ENCODE assay signal across 20 mouse cellular contexts in the genomic region with DNA sequence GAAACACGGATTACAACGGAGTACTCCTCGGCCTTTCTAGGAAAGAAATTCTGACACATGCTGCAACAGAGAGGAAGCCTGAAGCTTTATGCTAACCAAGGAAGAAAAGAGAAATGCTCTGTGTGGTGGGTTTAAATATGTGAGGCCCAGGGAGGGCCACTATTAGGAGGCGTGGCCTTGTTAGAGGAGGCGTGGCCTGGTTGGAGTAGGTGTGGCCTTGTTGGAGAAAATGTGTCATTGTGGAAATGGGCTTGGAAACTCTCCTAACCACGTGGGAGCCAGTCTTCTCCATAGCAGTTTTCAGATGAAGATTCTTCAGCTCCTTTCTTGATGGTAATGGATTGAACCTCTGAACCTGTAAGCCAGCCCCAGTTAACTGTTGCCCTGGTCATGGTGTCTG. TPM values are rescaled to one million over a fixed set of nuclear protein-coding genes. Genes with fewer than 3 reads are reported as not detected.
DNase-seq lines count a peak whose midpoint lies in the region; ATAC-seq and TF ChIP-seq lines count a peak whose summit lies in the region.
"Had no signal": no experiment of that assay in that cellular context is flagged by ENCODE, and none has a peak within 500 bp of the region (broad histone marks: within the 10 kb centered on the region; RNA-seq: fewer than 3 reads in every experiment).

No protein-coding gene starts in this region.

- TF ChIP-seq EP300 in MEL (IDR thresholded peaks at IDR 0.05; ENCODE audit: low read depth in 1 of 2, low read length in 2 of 2), result no peak

- no peaks in the 10 kb centered on the region for H3K9me3 ChIP-seq in MEL (replicated peaks; ENCODE audit: insufficient read depth, low read length)
- no peaks in the 10 kb centered on the region for H3K9me3 ChIP-seq in kidney, embryonic 16.5 days (ENCODE audit: low read length)
- H3K9me3 ChIP-seq: embryonic facial prominence, embryonic 15.5 days; forebrain, embryonic 10.5 days; forebrain, embryonic 15.5 days; heart, embryonic 10.5 days; hindbrain, embryonic 12.5 days had no signal

- ATAC-seq in kidney, embryonic 16.5 days (ENCODE audit: low FRiP score, low TSS enrichment), result no peak
- ATAC-seq: activated CD4-positive, CD25-positive, alpha-beta regulatory T cell, adult 4 months; forebrain, embryonic 15.5 days; hindbrain, embryonic 16.5 days had no signal

- H3K4me3 ChIP-seq in MEL (ENCODE audit: control insufficient read depth in 1 of 2, insufficient read depth in 1 of 2, low read depth in 2 of 2, low read length in 2 of 2), result no peak overlapping the region
- no peak overlapping the region for H3K4me3 ChIP-seq in kidney, embryonic 16.5 days (ENCODE audit: low read length)
- H3K4me3 ChIP-seq: embryonic facial prominence, embryonic 15.5 days; erythroblast, embryonic 14.5 days; forebrain, embryonic 10.5 days; forebrain, embryonic 15.5 days; heart, embryonic 10.5 days; hindbrain, embryonic 12.5 days had no signal

- H3K4me1 ChIP-seq in MEL (ENCODE audit: control insufficient read depth in 1 of 2, insufficient read depth in 2 of 2, low read length in 2 of 2), result no peaks in the 10 kb centered on the region
- H3K4me1 ChIP-seq in kidney, embryonic 16.5 days (ENCODE audit: insufficient read depth, low read length), result no peaks in the 10 kb centered on the region
- H3K4me1 ChIP-seq: forebrain, embryonic 10.5 days; heart, embryonic 10.5 days; hindbrain, embryonic 12.5 days had no signal

- WGBS in kidney, embryonic 16.5 days, result 80% methylated on average over 6 of the region's 6 CpGs

- H3K27ac ChIP-seq in MEL (ENCODE audit: control insufficient read depth, low read depth, low read length), result no peak overlapping the region
- no peak overlapping the region for H3K27ac ChIP-seq in kidney, embryonic 16.5 days (ENCODE audit: low read length)
- H3K27ac ChIP-seq: embryonic facial prominence, embryonic 15.5 days; forebrain, embryonic 10.5 days; forebrain, embryonic 15.5 days; heart, embryonic 10.5 days; hindbrain, embryonic 12.5 days had no signal

- no peaks in the 10 kb centered on the region for H3K79me2 ChIP-seq in MEL (ENCODE audit: control insufficient read depth, insufficient read depth, low read length, poor library complexity)

- DNase-seq in 416B (ENCODE audit: low read depth), result peak; percentile 34
- peak; percentile 13 for DNase-seq in MEL (ENCODE audit: low read depth, low spot score)
- DNase-seq in c-Kit-positive CD71-positive TER-119-negative erythroid progenitor cells, embryonic 14.5 days (ENCODE audit: low read depth), result peak; percentile 7
- DNase-seq in embryo, embryonic 11 days, result no peak
- no peak for DNase-seq in gastrocnemius, postnatal 10 days
- DNase-seq: adrenal gland, postnatal 14 days; cerebellum, adult 2 months; cerebellum, postnatal 10 days; heart, adult 18-20 months; heart, postnatal 10 days; heart, postnatal 4 days had no signal

- TF ChIP-seq CTCF in MEL (IDR thresholded peaks at IDR 0.05 in 2 of 3, conservative IDR thresholded peaks at IDR 0.05 in 1 of 3; ENCODE audit: control insufficient read depth in 1 of 3, insufficient read depth in 1 of 3, low read depth in 2 of 3, low read length in 3 of 3, poor library complexity in 1 of 3, severe bottlenecking in 1 of 3), result no peak

- no peak overlapping the region for H3K9ac ChIP-seq in MEL (ENCODE audit: control insufficient read depth, low read depth, low read length, poor library complexity, severe bottlenecking)
- H3K9ac ChIP-seq in kidney, embryonic 16.5 days (replicated peaks; ENCODE audit: low read length), result no peak overlapping the region
- H3K9ac ChIP-seq: embryonic facial prominence, embryonic 15.5 days; forebrain, embryonic 15.5 days; hindbrain, embryonic 12.5 days had no signal

- H3K36me3 ChIP-seq in MEL (ENCODE audit: control insufficient read depth in 1 of 2, insufficient read depth in 2 of 2, low read length in 2 of 2), result no peaks in the 10 kb centered on the region
- no peaks in the 10 kb centered on the region for H3K36me3 ChIP-seq in kidney, embryonic 16.5 days (ENCODE audit: insufficient read depth, low read length)
- H3K36me3 ChIP-seq: embryonic facial prominence, embryonic 15.5 days; forebrain, embryonic 10.5 days; forebrain, embryonic 15.5 days; heart, embryonic 10.5 days; hindbrain, embryonic 12.5 days had no signal

- H3K4me2 ChIP-seq in kidney, embryonic 16.5 days (replicated peaks; ENCODE audit: low read depth, low read length), result no peak overlapping the region
- H3K4me2 ChIP-seq: embryonic facial prominence, embryonic 15.5 days; forebrain, embryonic 15.5 days; hindbrain, embryonic 12.5 days had no signal

- H3K27me3 ChIP-seq in MEL (ENCODE audit: control insufficient read depth in 1 of 2, insufficient read depth in 2 of 2, low read length in 2 of 2), result no peaks in the 10 kb centered on the region
- no peaks in the 10 kb centered on the region for H3K27me3 ChIP-seq in kidney, embryonic 16.5 days (ENCODE audit: insufficient read depth, low read length)
- H3K27me3 ChIP-seq: embryonic facial prominence, embryonic 15.5 days; forebrain, embryonic 15.5 days; hindbrain, embryonic 12.5 days had no signal

- TF ChIP-seq POLR2A in MEL (IDR thresholded peaks at IDR 0.05; ENCODE audit: control insufficient read depth in 1 of 2, insufficient read depth in 1 of 2, low read depth in 1 of 2, low read length in 2 of 2, poor library complexity in 1 of 2), result no peak

- no peak for TF ChIP-seq RAD21 in MEL (IDR thresholded peaks at IDR 0.05; ENCODE audit: low read depth, low read length)

TF ChIP-seq in MEL, 35 proteins besides CTCF, POLR2A, EP300 and RAD21:
- TF ChIP-seq GABPA (IDR thresholded peaks at IDR 0.05; ENCODE audit: low read depth, low read length) (no peak), E2F4 (IDR thresholded peaks at IDR 0.05; ENCODE audit: borderline replicate concordance, low read depth, low read length) (no peak), ZMIZ1 (IDR thresholded peaks at IDR 0.05; ENCODE audit: low read depth, low read length) (no peak), MEF2A (IDR thresholded peaks at IDR 0.05; ENCODE audit: extremely low read depth, insufficient replicate concordance, low read depth, low read length, poor library complexity, severe bottlenecking) (no peak), BHLHE40 (IDR thresholded peaks at IDR 0.05; ENCODE audit: borderline replicate concordance, low read depth, low read length) (no peak), UBTF (IDR thresholded peaks at IDR 0.05; ENCODE audit: borderline replicate concordance, insufficient read depth, low read depth, low read length) (no peak), ELF1 (IDR thresholded peaks at IDR 0.05; ENCODE audit: low read depth, low read length) (no peak)

RNA-seq across cellular contexts. Expression of gene Akap7, which starts 19.8 kb away (rescaled TPM):
- 1.9 and 2.9 TPM in 2 replicates for total RNA-seq in MEL (2012; rRNA removed)
- 1 to 10 TPM in 1 of 2 experiments, not detected in 1; 7.7 TPM for polyA plus RNA-seq in MEL (2012; ENCODE audit: insufficient read depth in 1 of 2, insufficient read length in 2 of 2, low read depth in 1 of 2, low replicate concordance in 2 of 2, missing spikeins in 1 of 2)
- 10 to 100 TPM; 47.9 to 58.8 TPM for total RNA-seq in gastrocnemius, postnatal 10 days (2021)
- 12.6 and 18.9 TPM in 2 replicates for polyA plus RNA-seq in kidney, embryonic 16.5 days (2015; fragmentation: Nextera tagmentation; extraction: Ambion mirVana)

RNA-seq across cellular contexts. Expression of gene Epb41l2, which starts 32.1 kb away (rescaled TPM):
- 4.7 and 8.1 TPM in 2 replicates for total RNA-seq in MEL (2012; rRNA removed)
- polyA plus RNA-seq in MEL (2012; ENCODE audit: insufficient read depth in 1 of 2, insufficient read length in 2 of 2, low read depth in 1 of 2, low replicate concordance in 2 of 2, missing spikeins in 1 of 2), result 10 to 100 TPM in 1 of 2 experiments, not detected in 1; 23.7 TPM
- 100 to 1,000 TPM in 1 of 2 experiments, 10 to 100 TPM in 1; 96.1 to 121 TPM for total RNA-seq in gastrocnemius, postnatal 10 days (2021)
- polyA plus RNA-seq in kidney, embryonic 16.5 days (2015; fragmentation: Nextera tagmentation; extraction: Ambion mirVana), result 74.9 and 75.6 TPM in 2 replicates

Comparison
In these comparisons a context has a peak if more than half of its experiments do, and no peak if none do; other contexts are left out.
1. DNase-seq: peak in 416B (single experiment), MEL (single experiment) and c-Kit-positive CD71-positive TER-119-negative erythroid progenitor cells, embryonic 14.5 days (single experiment); none in embryo, embryonic 11 days (single experiment) and gastrocnemius, postnatal 10 days (single experiment).
2. RNA of gene Akap7, which starts 19.8 kb away (total RNA-seq): 47.9 to 58.8 TPM in gastrocnemius, postnatal 10 days; 1.9 to 2.9 TPM in MEL; every median in the first group is over 10 times any median in the second.
3. RNA of gene Epb41l2, which starts 32.1 kb away (total RNA-seq): 96.1 to 121 TPM in gastrocnemius, postnatal 10 days; 4.7 to 8.1 TPM in MEL; every median in the first group is over 10 times any median in the second.